Mouse (Mus musculus) adrenal gland, postnatal 4 days (tissue): Measurements from ENCODE around the gene Aldh6a1. TPM values are rescaled to one million over a fixed set of nuclear protein-coding genes. Genes with fewer than 3 reads are reported as not detected.

Experiments used
- DNase-seq, 2 experiments: peaks; one replicate each; pipeline ENCODE4 v3.0.0; 2021 to 2022; ENCODE audit warnings: low spot score in 2 of 2, mixed read lengths in 2 of 2
- total RNA-seq, 2 experiments: library from RNA; stranded (reverse); gene quantifications; 2 replicates each; pipeline ENCODE4 v1.2.3; 2021

Aldh6a1 gene
- total RNA-seq, 2 experiments from 2014 or later, result 98.9 to 103 TPM

- DNase-seq, result peak; percentile 43 to 63
These were observed 33.8 kb downstream of the Aldh6a1 start, which contains the start of gene Rnf113a2 for GRCm38 (mm10) chr12:84416834-84417604. Gene Rnf113a2 (plus strand): TSS chr12:84417196.

DNA sequence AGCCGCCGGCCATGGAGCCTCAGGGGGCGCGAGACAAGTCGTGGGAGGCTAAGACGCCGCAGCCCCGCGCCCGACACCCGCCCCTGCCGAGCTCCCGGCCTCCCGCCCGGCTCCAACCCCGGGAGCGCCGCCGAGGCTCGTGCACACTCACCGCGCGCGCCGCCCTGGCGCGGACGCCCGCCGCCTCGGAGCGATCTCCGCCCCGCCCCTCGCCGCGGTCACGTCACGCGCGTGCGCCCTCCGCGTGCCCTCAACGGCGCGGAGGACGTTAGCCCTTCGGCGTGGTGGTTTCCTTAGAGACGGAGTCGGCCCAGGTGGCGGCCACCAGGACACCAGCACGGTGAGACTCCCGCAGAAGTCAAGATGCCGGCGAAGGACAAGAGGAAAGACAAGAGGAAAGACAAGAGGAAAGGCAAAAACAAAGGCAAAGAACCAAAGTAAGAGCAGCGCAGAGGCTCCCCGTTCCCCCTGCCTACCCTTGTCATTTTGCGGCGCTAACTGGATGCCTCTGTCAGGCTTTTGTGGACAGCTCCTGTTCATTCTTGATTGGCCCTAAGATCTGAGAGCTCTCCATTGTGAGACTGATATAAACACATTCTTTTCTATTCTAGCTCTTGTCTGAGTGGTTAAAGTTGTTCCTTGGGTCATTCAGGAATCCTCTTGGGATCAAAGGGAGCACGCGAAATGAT, 41.8 kb downstream of the Aldh6a1 start, which contains the start of the genes Entpd5 and Bbof1:
Entpd5 (minus strand) TSS at position 211 of the 689 bp plus-strand sequence.
Bbof1 (plus strand) TSS at position 253 of the 689 bp plus-strand sequence.
- DNase-seq, result peak; percentile 72 to 84

DNA sequence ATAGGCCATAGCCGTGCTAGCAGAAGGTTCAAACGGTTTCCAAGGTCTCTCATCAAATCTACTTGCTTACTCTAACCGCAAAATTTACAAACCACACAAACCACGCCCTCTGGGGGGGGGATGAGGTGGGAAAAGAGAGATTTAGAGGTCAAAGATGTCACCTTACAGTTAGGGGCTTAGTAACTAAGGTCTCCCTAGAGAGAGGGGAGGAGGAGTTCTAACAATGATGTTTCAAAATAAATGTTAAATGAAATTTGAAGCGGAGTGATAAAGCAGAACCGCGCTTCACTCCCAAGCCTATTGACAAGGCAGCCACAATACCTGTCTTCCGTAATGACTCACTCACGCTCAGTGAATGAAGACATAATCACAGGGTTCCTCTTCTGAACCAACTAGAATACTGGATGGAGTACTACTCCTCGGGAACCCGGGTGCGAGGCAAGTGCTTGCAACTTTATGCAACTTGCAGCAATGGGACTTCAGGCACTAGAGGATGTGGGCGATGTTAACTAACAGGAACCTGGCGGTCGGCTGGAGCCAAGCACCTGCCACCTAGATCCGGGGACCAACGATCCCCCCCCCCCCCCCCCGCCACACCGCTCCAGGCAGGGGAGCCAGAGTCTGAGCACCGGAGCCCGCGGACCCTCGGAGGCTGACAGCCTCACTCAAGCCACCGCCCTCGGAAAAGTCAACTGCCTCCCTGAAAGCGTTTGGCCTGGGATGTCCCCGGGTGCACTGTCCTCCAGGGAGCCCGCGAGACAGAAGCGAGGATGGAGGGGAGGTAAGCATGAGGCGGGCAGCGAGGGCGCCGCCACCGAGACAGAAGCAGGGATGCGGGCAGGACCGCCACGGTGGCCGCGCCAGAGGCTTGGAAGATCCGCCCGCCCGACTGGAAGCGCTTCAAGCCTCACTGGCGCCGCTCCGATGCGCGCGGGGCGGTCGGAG, 42.7 kb downstream of the Aldh6a1 start:
- DNase-seq, result no peak

GRCm38 (mm10) chr12:84407259-84407658, 43.5 kb downstream of the Aldh6a1 start:
- DNase-seq, result no peak

- DNase-seq, result no peak
These were observed 46.3 kb downstream of the Aldh6a1 start for GRCm38 (mm10) chr12:84404541-84404940.

GRCm38 (mm10) chr12:84402923-84403322, 47.9 kb downstream of the Aldh6a1 start:
- no peak for DNase-seq

DNA sequence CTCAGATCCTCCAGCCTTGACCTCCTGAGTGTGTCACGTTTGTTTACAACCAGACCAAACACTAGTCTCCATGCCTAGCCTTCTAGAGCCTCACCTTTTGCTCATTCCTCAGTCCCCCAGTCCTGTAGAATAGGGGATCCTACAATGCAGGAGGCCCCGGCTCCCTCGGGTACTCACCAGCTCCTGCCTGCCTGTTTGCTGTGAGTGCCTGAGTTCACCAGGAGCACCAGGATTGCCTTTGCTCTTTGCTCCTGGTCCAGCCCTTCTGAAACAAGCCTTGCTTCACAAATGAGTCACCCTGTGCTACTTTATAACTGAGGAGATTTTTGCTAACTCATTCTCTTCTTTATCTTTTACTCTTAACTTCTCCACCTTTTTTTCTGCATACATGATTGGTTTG, 50.2 kb downstream of the Aldh6a1 start:
- DNase-seq, result no peak

DNA sequence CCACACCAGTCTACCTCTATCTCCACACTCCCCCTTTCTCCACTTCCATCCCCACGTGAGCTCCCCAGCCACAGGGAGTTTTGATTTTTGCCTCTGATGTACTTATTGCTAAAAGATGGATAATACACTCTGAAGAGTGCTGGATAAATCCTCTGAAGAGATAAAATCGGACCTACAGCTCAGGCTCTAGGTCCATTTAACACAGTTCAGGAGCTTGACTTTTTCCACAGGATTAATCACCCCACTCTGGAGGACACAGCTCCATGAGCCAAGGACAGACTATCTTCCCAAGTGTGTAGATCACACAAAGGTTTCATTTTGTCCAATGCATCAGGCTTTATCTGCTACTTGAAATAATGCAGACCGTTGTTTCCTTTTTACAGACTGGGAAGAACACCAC, 50.7 kb downstream of the Aldh6a1 start:
- DNase-seq, result no peak

GRCm38 (mm10) chr12:84399663-84400062, 51.1 kb downstream of the Aldh6a1 start:
- DNase-seq, result no peak

- DNase-seq, result no peak
These were observed 51.7 kb downstream of the Aldh6a1 start for GRCm38 (mm10) chr12:84399135-84399534.

GRCm38 (mm10) chr12:84398629-84399028, 52.2 kb downstream of the Aldh6a1 start:
- no peak for DNase-seq

DNA sequence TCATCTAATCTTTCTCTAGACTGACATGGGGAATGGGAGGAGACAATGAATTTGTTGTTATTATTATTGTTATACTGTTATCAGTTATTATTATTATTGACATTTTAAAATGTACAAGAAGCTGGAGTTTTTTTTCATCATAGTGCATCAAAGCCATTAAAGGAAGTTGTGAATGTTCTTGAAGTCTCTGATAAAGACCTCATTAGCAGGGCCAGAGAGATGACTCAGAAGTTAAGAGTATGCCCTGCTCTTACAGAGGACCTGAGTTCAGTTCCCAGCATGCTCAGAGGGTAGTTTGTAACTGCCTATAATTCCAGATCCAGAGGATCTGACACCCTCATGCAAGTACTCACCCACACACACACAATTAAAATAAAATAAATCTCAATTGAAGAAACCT, 53.1 kb downstream of the Aldh6a1 start:
- no peak for DNase-seq

GRCm38 (mm10) chr12:84396947-84397679, 53.7 kb downstream of the Aldh6a1 start:
- no peak for DNase-seq

DNA sequence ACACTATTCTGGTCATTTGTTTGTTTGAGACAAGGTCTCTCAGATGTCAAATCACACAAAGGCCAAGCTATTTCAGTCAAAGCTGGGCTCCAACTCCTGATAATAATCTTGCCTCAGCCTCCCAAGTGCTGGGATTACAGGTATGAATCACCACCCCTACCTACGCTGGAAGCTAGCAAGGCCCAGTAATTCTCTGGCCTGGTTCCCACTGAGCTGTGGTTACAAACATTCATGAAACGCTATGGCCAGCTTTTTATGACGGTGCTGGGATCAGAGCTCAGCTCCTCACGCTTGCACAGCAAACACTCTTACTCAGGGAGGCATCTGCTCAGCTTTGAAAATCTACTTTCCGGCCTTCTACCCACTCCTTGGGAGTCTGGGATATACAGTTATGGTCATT, 57.0 kb downstream of the Aldh6a1 start:
- DNase-seq, result no peak

- no peak for DNase-seq
These were observed 58.1 kb downstream of the Aldh6a1 start for GRCm38 (mm10) chr12:84392681-84393080.

DNA sequence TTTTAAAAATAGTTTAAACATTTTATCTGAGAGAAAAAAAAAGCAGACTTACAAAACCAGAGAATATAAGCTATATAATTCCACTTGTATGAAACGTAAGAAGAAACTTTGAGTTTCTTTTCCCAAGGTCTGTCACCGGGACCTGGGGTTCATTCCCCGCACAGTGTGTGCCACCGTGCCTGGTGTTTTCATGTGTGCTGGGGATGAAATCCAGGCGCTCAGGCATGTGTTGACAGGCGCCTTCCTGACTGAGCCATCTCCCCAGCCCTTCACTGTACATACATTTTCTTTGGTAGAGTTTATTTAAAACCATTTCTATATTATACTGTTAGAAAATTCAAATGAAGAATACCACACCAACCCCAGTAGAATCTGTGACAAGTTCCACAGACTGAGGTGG, 60.5 kb downstream of the Aldh6a1 start:
- DNase-seq, result no peak

DNA sequence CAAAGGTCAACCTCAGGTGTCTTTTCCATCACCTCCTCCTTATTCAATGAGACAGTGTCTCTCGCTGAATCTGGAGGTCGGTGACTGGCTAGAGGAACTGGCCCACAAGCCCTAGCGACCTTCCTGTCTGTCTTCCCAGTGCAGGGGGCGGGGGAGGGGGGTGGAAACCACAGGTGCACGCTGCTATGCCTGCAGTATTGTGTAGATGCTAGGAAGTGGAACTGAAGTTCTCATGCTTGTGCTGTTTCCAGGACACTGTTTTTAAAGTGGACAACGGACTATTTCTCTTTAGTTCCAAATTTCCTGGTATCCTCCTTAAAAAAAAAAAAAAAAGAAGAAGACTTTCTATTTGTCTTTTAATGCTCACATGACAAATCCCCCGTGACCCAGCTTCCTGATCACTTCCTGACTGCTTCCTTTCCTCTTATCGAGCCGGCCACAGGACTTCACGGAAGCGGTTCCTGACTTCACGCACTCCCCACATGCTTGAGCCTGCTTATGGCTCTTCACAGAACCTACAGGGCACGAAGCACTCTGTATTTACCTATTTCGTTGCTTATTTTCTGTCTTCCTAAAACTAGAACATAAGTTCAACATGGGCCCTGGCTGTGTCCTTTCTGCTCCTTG, 61.9 kb downstream of the Aldh6a1 start:
- no peak for DNase-seq

- DNase-seq, result no peak
These were observed 62.7 kb downstream of the Aldh6a1 start for GRCm38 (mm10) chr12:84388097-84388496.

DNA sequence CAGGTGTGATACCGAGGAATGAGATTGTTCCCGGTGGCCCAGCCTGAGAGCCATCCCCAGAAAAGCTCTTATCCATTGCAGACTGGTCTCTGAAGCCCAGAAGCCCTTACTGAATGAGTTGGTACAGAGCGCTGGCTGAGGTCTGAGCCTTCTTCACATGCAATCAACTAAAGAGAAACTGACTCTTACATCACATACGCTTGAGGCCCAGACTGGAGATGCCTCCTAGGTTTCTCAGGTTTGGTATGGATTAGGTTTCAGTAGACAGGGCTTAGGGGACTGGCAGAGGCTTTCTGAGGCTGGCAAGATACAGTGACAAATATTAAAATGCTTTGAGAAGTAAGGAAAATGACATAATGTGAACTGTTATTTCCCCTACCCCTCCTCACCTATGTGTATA, 65.4 kb downstream of the Aldh6a1 start:
- DNase-seq, result no peak

DNA sequence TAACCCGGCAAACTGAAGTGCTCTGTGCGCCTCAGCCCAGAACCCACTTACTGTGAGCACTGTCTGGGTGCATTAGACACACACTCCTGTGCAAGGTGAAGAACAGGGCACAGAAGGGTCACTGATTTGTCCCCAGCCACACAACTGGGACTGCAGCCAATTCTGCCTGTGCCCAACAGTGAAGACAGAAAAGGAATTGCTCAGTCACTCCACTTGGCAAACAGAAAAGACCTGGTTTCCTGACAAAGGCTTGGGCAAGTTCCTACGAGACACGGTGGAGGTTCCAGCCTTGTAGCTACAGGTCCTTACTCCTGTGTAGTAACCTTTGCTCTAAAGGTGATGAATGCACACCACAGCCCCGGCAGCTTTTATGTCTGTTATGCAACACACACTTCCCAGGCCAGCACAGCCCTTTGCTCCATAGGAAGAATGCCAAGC, 66.1 kb downstream of the Aldh6a1 start:
- no peak for DNase-seq
